ENCODE assay signal across 22 mouse cellular contexts in the genomic region with DNA sequence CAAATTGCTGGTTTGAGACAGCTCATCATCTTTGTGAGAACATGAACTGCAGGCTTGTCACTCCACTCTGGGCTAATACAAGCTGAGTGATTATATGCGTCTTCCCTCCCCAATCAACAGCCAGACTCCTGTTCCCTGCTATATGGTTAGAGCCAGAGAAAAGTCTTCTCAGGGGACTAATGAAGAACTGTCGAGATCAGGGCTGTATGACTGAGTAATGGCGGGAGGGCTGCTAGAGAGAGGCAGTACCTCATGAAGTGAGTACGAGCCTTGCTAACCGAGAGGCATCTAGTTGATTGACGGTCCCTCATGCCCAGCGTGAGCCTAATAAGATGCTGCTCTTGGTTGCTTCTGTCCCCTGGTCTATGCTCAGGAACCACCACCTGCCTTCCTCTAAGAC. TPM values are rescaled to one million over a fixed set of nuclear protein-coding genes. Genes with fewer than 3 reads are reported as not detected.
"Had no signal": no experiment of that assay in that cellular context is flagged by ENCODE, and none has a peak within 500 bp of the region (broad histone marks: within the 10 kb centered on the region; RNA-seq: fewer than 3 reads in every experiment).

No protein-coding gene starts in this region.

- H3K4me2 ChIP-seq: limb, embryonic 12.5 days; liver, embryonic 13.5 days; lung, embryonic 15.5 days; midbrain, embryonic 11.5 days; midbrain, embryonic 15.5 days had no signal

- DNase-seq: kidney, postnatal 10 days; kidney, postnatal 4 days; liver; liver, embryonic 13.5 days; liver, postnatal 0 days; lung, postnatal 14 days; right cerebral cortex, adult 18-20 months; right cerebral cortex, postnatal 25 days; thymus, postnatal 4 days had no signal

- H3K4me1 ChIP-seq: limb, embryonic 12.5 days; liver, embryonic 13.5 days; lung, embryonic 15.5 days; megakaryocyte, embryonic 14.5 days had no signal

- H3K4me3 ChIP-seq: layer of hippocampus, adult 2 months; limb, embryonic 12.5 days; liver, embryonic 13.5 days; lung, embryonic 15.5 days; megakaryocyte, embryonic 14.5 days; midbrain, embryonic 15.5 days had no signal

- ATAC-seq: liver, postnatal 0 days; midbrain, embryonic 15.5 days had no signal

- H3K27me3 ChIP-seq: limb, embryonic 12.5 days; liver, embryonic 13.5 days; lung, embryonic 15.5 days; midbrain, embryonic 15.5 days had no signal

- H3K9ac ChIP-seq: limb, embryonic 12.5 days; liver, embryonic 13.5 days; liver, postnatal 0 days; lung, embryonic 15.5 days; midbrain, embryonic 15.5 days had no signal

- H3K36me3 ChIP-seq: limb, embryonic 12.5 days; liver, embryonic 13.5 days; lung, embryonic 15.5 days; midbrain, embryonic 15.5 days had no signal

- H3K27ac ChIP-seq: layer of hippocampus, adult 2 months; limb, embryonic 12.5 days; liver, embryonic 13.5 days; lung, embryonic 15.5 days; macrophage; midbrain, embryonic 15.5 days had no signal

- H3K9me3 ChIP-seq: limb, embryonic 12.5 days; liver, embryonic 13.5 days; lung, embryonic 15.5 days; megakaryocyte, embryonic 14.5 days; midbrain, embryonic 15.5 days had no signal

RNA-seq across cellular contexts. Expression of a gene that starts 19.1 kb away (rescaled TPM):
- total RNA-seq: layer of hippocampus, adult 2 months; layer of hippocampus, postnatal 10 days; left cerebral cortex, postnatal 36 days had no signal
- polyA plus RNA-seq: kidney, embryonic 14.5 days; limb, embryonic 12.5 days; liver, embryonic 13.5 days; liver, postnatal 0 days; lung, embryonic 15.5 days; macrophage; midbrain, embryonic 11.5 days; midbrain, embryonic 15.5 days; small intestine, adult 2 months; stomach, embryonic 16.5 days; thymus, postnatal 0 days had no signal

RNA-seq across cellular contexts. Expression of a gene that starts 30.1 kb away (rescaled TPM):
- total RNA-seq: layer of hippocampus, adult 2 months; layer of hippocampus, postnatal 10 days; left cerebral cortex, postnatal 36 days had no signal
- polyA plus RNA-seq: kidney, embryonic 14.5 days; limb, embryonic 12.5 days; liver, embryonic 13.5 days; liver, postnatal 0 days; lung, embryonic 15.5 days; macrophage; midbrain, embryonic 11.5 days; midbrain, embryonic 15.5 days; small intestine, adult 2 months; stomach, embryonic 16.5 days; thymus, postnatal 0 days had no signal
